Mouse (Mus musculus) C2C12 (cell line): Measurements from ENCODE around the gene Fbn1. TPM values are rescaled to one million over a fixed set of nuclear protein-coding genes. Genes with fewer than 3 reads are reported as not detected.

Experiments used
- H3K27me3 ChIP-seq: one replicate; pipeline ENCODE4 v1.6.1; 2011; ENCODE audit not compliant: control insufficient read depth, insufficient read depth, insufficient read length
- H3K36me3 ChIP-seq: one replicate; pipeline ENCODE4 v1.6.1; 2011; ENCODE audit not compliant: control insufficient read depth, insufficient read depth
- H3K4me3 ChIP-seq: one replicate; pipeline ENCODE4 v1.5.1; 2011; ENCODE audit warnings: mild to moderate bottlenecking, control low read depth; ENCODE audit not compliant: poor library complexity, insufficient read depth, severe bottlenecking
- H3K79me2 ChIP-seq: one replicate; pipeline ENCODE4 v1.6.1; 2011; ENCODE audit not compliant: control insufficient read depth, insufficient read depth
- H3K79me3 ChIP-seq: one replicate; pipeline ENCODE4 v1.6.1; 2011; ENCODE audit warnings: low read depth, control low read depth
- H3ac ChIP-seq: one replicate; pipeline ENCODE3; 2011; ENCODE audit warnings: low read depth; ENCODE audit not compliant: control insufficient read depth, insufficient read length
- CEBPB ChIP-seq: IDR thresholded peaks from one replicate; pipeline ENCODE4 v1.6.1; 2011; ENCODE audit warnings: low read depth, mild to moderate bottlenecking, control low read depth, moderate library complexity
- CTCF ChIP-seq: IDR thresholded peaks from one replicate; pipeline ENCODE4 v1.5.1; 2011; ENCODE audit not compliant: control insufficient read depth, insufficient read depth, insufficient read length
- FOSL1 ChIP-seq: IDR thresholded peaks from one replicate; pipeline ENCODE4 v1.8.0; 2011; ENCODE audit warnings: mild to moderate bottlenecking, low read length; ENCODE audit not compliant: poor library complexity, insufficient read depth, severe bottlenecking
- MAX ChIP-seq: IDR thresholded peaks from one replicate; pipeline ENCODE4 v1.6.1; 2011; ENCODE audit warnings: mild to moderate bottlenecking, control low read depth
- MYOD1 ChIP-seq: IDR thresholded peaks from one replicate; pipeline ENCODE4 v1.6.1; 2011; ENCODE audit warnings: low read depth; ENCODE audit not compliant: control insufficient read depth, insufficient read length
- MYOG ChIP-seq: IDR thresholded peaks from one replicate; pipeline ENCODE4 v1.6.1; 2011; ENCODE audit not compliant: control insufficient read depth, insufficient read length; ENCODE audit errors: extremely low read depth
- USF1 ChIP-seq: IDR thresholded peaks from one replicate; pipeline ENCODE4 v1.6.1; 2011; ENCODE audit warnings: low read depth, mild to moderate bottlenecking, control low read depth, moderate library complexity
- polyA plus RNA-seq: library from polyadenylated mRNA; unstranded; fragments of >200 nt; fragmentation: generic; extraction: Trizol; gene quantifications from one replicate; pipeline ENCODE4 v1.2.1, GENCODE M21; 2012; ENCODE audit warnings: missing spikeins

The Fbn1 gene
- polyA plus RNA-seq, 1 experiment = 14.8 TPM

DNA sequence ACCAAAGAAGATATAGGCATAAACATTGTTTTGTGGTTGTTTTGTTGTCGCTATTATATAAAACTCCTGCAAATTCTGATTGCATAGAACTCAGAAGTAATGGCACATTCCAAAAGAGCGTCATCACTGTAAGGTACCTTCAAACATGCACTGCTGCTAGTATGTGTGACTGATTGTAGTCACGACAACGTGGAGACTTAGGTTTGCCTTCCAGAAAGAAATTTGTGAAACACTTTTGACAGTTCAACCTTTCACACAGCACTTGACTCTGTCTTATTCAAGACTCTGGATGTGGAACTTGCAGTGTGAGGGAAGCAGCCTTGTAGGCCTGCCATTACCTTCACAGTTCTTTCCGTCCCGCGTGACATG, 124.5 kb downstream of the Fbn1 start:
- Histone ChIP-seq H3K4me3 (no peak overlapping the region), H3K36me3 (peaks cover 71% of the 10 kb centered on the region), H3K79me2 (no peaks in the 10 kb centered on the region), H3ac (no peak overlapping the region), H3K79me3 (no peaks in the 10 kb centered on the region), H3K27me3 (no peaks in the 10 kb centered on the region)
- TF ChIP-seq CEBPB (no peak), USF1 (no peak)

DNA sequence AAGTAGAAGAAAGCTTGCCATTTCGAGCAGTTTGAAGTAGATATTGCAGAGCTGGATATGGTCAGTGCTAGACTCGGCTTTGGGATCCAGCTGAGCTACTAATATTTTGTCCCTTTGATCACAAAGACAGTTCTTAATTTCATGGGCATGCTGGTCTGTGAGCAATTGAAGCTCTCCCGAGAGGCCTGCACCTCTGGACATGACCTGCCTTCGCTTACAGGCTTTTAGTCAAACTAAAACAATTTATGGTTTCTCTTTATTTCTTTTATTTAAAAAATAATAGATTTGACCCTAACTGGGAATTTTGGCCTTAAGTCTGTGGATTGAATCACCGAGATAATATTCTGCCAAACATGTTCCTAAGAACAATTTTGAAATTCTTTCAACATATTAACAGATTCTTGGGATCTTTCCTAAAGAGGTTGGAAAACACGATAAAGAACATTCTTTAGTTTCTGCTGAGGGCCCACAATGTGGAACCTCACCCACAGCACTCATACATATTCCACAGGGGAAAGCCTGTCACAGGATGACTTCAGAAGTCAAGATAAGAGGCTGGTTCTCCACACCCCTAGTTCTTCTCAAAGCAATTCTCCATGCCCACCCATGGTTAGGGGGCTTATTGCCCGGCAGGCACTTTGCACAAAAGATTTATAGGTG, 125.0 kb downstream of the Fbn1 start:
- TF ChIP-seq MYOG (no peak), USF1 (no peak), MAX (no peak), CTCF (no peak), MYOD1 (no peak), FOSL1 (no peak), CEBPB (no peak)
- H3ac ChIP-seq = no peak overlapping the region
- no peak overlapping the region for H3K4me3 ChIP-seq
- H3K27me3 ChIP-seq = no peaks in the 10 kb centered on the region
- H3K79me2 ChIP-seq = no peaks in the 10 kb centered on the region
- peaks cover 71% of the 10 kb centered on the region for H3K36me3 ChIP-seq
- no peaks in the 10 kb centered on the region for H3K79me3 ChIP-seq

DNA sequence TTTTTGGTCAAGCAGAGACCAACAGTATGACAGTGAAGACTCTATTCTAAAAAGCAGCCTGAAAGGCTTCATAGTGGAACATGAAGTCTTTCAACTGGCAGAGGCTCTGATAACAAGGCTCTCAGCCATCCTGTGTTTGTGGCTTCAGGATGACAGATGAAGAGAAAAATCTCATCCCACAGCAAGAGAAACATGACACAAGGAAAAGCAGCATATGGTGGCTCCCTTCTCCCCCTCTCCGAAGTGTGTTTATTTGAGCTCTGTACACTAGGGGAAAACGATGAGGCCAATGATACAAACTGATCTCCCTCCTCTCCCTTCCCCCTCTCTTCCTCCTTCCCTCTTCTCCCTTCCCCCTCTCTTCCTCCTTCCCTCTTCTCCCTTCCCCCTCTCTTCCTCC, 127.7 kb downstream of the Fbn1 start:
- Histone ChIP-seq H3K4me3 (no peak overlapping the region), H3K79me2 (no peaks in the 10 kb centered on the region), H3K27me3 (no peaks in the 10 kb centered on the region), H3K79me3 (no peaks in the 10 kb centered on the region), H3ac (no peak overlapping the region), H3K36me3 (peaks cover 71% of the 10 kb centered on the region)
- no peak for TF ChIP-seq MYOG
- no peak for TF ChIP-seq CEBPB
- no peak for TF ChIP-seq FOSL1
- no peak for TF ChIP-seq CTCF

DNA sequence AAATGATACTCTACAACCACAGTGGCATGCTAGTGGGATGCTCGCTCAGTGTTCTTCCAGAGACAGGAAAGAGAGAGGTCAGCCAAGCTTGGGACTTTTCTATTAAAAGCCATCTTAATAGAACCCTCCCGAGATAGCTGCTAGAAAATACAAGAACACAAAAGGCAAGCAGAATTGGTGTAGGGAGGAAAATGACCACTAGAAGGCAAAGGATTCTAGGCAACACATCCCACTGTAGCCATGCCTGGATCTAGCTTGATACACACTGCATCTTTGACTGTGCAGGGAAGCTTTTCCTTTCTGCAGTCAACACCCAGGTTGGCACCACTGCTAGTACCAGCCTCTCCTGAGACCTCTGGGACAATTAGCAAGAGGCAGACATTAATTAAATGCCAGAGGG, 128.6 kb downstream of the Fbn1 start:
- H3K27me3 ChIP-seq = no peaks in the 10 kb centered on the region
- no peak overlapping the region for H3ac ChIP-seq
- peaks cover 73% of the 10 kb centered on the region for H3K36me3 ChIP-seq

DNA sequence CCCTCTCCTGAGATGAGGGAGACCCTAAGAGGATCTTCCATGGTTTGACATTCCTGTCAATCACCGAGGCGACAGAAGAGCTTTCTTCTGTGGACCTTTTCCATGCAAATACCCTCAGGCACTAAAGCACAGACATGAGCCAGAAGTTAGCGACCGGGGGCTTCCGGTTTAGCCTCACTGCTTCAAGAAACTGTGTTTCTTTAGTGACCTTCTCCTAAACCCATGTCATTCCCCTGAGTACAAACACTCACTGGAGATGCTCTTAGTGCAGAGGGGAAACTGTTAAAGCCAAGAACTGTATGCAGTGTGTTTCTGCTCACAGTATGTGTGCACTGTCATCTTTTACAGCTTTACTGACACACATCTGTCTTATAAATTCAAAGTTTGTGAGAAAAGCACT, 131.9 kb downstream of the Fbn1 start:
- no peak for TF ChIP-seq MAX
- H3K27me3 ChIP-seq = no peaks in the 10 kb centered on the region
- H3K79me2 ChIP-seq = no peaks in the 10 kb centered on the region
- peaks cover 85% of the 10 kb centered on the region for H3K36me3 ChIP-seq
- no peaks in the 10 kb centered on the region for H3K79me3 ChIP-seq
- no peak overlapping the region for H3K4me3 ChIP-seq
- no peak overlapping the region for H3ac ChIP-seq

More for the DNA sequence above, 128.6 kb downstream of the Fbn1 start:
- no peaks in the 10 kb centered on the region for H3K79me3 ChIP-seq
- TF ChIP-seq MAX = no peak
- TF ChIP-seq CTCF = no peak
- TF ChIP-seq MYOD1 = no peak
- no peak for TF ChIP-seq USF1
- no peak for TF ChIP-seq CEBPB
- H3K79me2 ChIP-seq = no peaks in the 10 kb centered on the region
- H3K4me3 ChIP-seq = no peak overlapping the region

DNA sequence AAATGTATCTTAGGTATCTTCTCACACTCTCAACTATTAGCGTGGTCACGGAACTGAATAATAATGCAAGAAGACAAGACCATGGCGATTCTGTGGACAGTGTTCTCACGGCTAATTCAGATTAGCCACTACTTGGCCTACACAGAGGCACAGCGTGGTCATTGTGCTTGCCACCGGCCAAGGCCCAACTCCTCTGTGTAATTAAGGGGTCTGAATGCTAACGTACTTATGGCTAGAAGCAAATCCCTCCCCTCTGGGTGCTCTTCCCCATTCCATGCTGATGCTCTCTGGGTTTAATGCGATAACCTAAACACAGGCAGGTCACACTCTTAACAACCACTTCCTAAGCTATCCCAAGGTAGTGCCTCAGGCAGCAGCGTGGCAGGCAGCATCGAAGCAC, 132.5 kb downstream of the Fbn1 start:
- no peaks in the 10 kb centered on the region for H3K79me2 ChIP-seq
- peaks cover 85% of the 10 kb centered on the region for H3K36me3 ChIP-seq
- TF ChIP-seq FOSL1 = no peak
- H3K27me3 ChIP-seq = no peaks in the 10 kb centered on the region
- H3K79me3 ChIP-seq = no peaks in the 10 kb centered on the region
- H3K4me3 ChIP-seq = no peak overlapping the region
- H3ac ChIP-seq = no peak overlapping the region

DNA sequence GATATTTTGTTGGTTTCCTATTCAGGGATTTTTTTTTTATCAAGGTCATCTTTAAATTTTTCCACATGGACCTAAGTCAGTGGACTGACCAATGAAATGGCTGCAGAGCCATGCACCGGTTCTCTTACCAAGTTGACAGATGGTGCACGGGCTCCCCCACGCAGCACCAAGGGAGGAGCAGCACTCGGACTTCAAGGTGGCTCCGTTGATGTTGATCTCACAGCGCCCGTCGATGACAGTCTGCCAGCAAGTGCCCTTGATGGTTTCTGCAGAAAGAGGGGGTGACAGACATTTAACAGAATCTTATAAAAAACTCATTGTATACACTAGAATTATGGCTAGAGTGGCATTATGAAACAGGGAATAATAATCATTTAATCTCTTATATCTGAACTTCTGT, 138.1 kb downstream of the Fbn1 start:
- H3K27me3 ChIP-seq = no peaks in the 10 kb centered on the region
- H3K79me3 ChIP-seq = no peaks in the 10 kb centered on the region
- H3K36me3 ChIP-seq = peaks cover 84% of the 10 kb centered on the region
- TF ChIP-seq USF1 = no peak
- no peak for TF ChIP-seq MYOG
- TF ChIP-seq MYOD1 = no peak
- TF ChIP-seq MAX = no peak
- no peaks in the 10 kb centered on the region for H3K79me2 ChIP-seq
- H3ac ChIP-seq = no peak overlapping the region
- H3K4me3 ChIP-seq = no peak overlapping the region
